Mouse (Mus musculus) embryonic facial prominence, embryonic 14.5 days (tissue): ENCODE data around the gene Mettl16. TPM values are rescaled to one million over a fixed set of nuclear protein-coding genes. Genes with fewer than 3 reads are reported as not detected.
A peak's percentile ranks its signal among the peaks of the same experiment; 100 is the strongest.

ENCODE experiments used
- ATAC-seq: fragments of 200-750 bp; cut with Nextera tagmentation; 2 replicates; pipeline ENCODE4 v1.8.0; 2017; ENCODE audit warnings: low read depth, moderate number of reproducible peaks, moderate TSS enrichment
- DNase-seq: peaks from one replicate; pipeline ENCODE4 v3.0.0-alpha.2; 2015; ENCODE audit warnings: low spot score
- H3K27ac ChIP-seq: fragments of 300-500 bp; sonication (generic); replicated peaks from 2 replicates; pipeline ENCODE4 v1.5.1; 2014; ENCODE audit warnings: low read depth, mild to moderate bottlenecking, low read length, moderate library complexity
- H3K27me3 ChIP-seq: fragments of 300-500 bp; sonication (generic); replicated peaks from 2 replicates; pipeline ENCODE4 v1.6.1; 2014; ENCODE audit warnings: low read length; ENCODE audit not compliant: control insufficient read depth, insufficient read depth
- H3K36me3 ChIP-seq: fragments of 300-500 bp; sonication (generic); 2 replicates; pipeline ENCODE4 v1.6.1; 2014; ENCODE audit warnings: low read length, mixed read lengths; ENCODE audit not compliant: control insufficient read depth, insufficient read depth
- H3K4me1 ChIP-seq: fragments of 300-500 bp; sonication (generic); 2 replicates; pipeline ENCODE4 v1.6.1; 2014; ENCODE audit warnings: antibody characterized with exemption, low read length; ENCODE audit not compliant: control insufficient read depth, insufficient read depth
- H3K4me2 ChIP-seq: fragments of 300-500 bp; sonication (generic); 2 replicates; pipeline ENCODE4 v1.6.1; 2014; ENCODE audit warnings: low read depth, mild to moderate bottlenecking, low read length, moderate library complexity, mixed read lengths
- H3K4me3 ChIP-seq: fragments of 300-500 bp; sonication (generic); 2 replicates; pipeline ENCODE4 v1.5.1; 2014; ENCODE audit warnings: low read depth, mild to moderate bottlenecking, low read length
- H3K9ac ChIP-seq: fragments of 300-500 bp; sonication (generic); 2 replicates; pipeline ENCODE4 v1.6.1; 2014; ENCODE audit warnings: low read depth, mild to moderate bottlenecking, low read length, moderate library complexity, mixed read lengths
- H3K9me3 ChIP-seq: fragments of 300-500 bp; sonication (generic); 2 replicates; pipeline ENCODE4 v1.6.1; 2016; ENCODE audit warnings: low read length; ENCODE audit not compliant: control insufficient read depth
- WGBS: fragments of 180-500 bp; shearing (Covaris S2); extraction: QIAGEN DNeasy Blood & Tissue Kit; methylation state at CpG from one replicate; pipeline ENCODE4 v1.1.7; 2014; 5-methylcytosine and 5-hydroxymethylcytosine counted together
- polyA plus RNA-seq: library from polyadenylated mRNA; unstranded; fragments of >200 nt; fragmentation: Nextera tagmentation; extraction: Ambion mirVana; gene quantifications from 2 replicates; pipeline ENCODE4 v1.2.1, GENCODE M21; 2014

Mettl16 gene
- polyA plus RNA-seq, 1 experiment from 2014 or later, result 28.4 TPM

GRCm38 (mm10) chr11:74768045-74768444 lies 2.6 kb upstream of the Mettl16 start:
- Histone ChIP-seq H3K9me3 (no peaks in the 10 kb centered on the region), H3K4me2 (no peak overlapping the region), H3K27me3 (no peaks in the 10 kb centered on the region), H3K4me3 (no peak overlapping the region), H3K4me1 (peaks cover 13% of the 10 kb centered on the region), H3K27ac (no peak overlapping the region), H3K36me3 (no peaks in the 10 kb centered on the region), H3K9ac (no peak overlapping the region)
- ATAC-seq, result no peak
- 37% methylated on average over 6 of the region's 6 CpGs for WGBS
- no peak for DNase-seq

- ATAC-seq, result no peak
- 83% methylated on average over 9 of the region's 9 CpGs for WGBS
- peaks cover 16% of the 10 kb centered on the region for H3K36me3 ChIP-seq
- H3K4me1 ChIP-seq, result peaks cover 13% of the 10 kb centered on the region
- no peaks in the 10 kb centered on the region for H3K9me3 ChIP-seq
- no peak for DNase-seq
- H3K27ac ChIP-seq, result peak overlapping the region; percentile 93
- peak overlapping the region; percentile 89 for H3K9ac ChIP-seq
- H3K27me3 ChIP-seq, result no peaks in the 10 kb centered on the region
- peak overlapping the region; percentile 82 for H3K4me2 ChIP-seq
- peak overlapping the region; percentile 78 for H3K4me3 ChIP-seq
Observed at GRCm38 (mm10) chr11:74770037-74770436, 593 bp upstream of the Mettl16 start.

GRCm38 (mm10) chr11:74771234-74771633 lies 604 bp downstream of the Mettl16 start:
- Histone ChIP-seq H3K9ac (peak overlapping the region; percentile 89), H3K27ac (peak overlapping the region; percentile 93), H3K36me3 (peaks cover 28% of the 10 kb centered on the region), H3K4me2 (peak overlapping the region; percentile 82), H3K4me3 (peak overlapping the region; percentile 78), H3K4me1 (peaks cover 13% of the 10 kb centered on the region), H3K9me3 (no peaks in the 10 kb centered on the region), H3K27me3 (no peaks in the 10 kb centered on the region)
- no peak for DNase-seq
- no peak for ATAC-seq
- WGBS, result 11% methylated on average over 8 of the region's 8 CpGs

GRCm38 (mm10) chr11:74771650-74772049 lies 1.0 kb downstream of the Mettl16 start:
- DNase-seq, result no peak
- H3K4me1 ChIP-seq, result peaks cover 13% of the 10 kb centered on the region
- peak overlapping the region; percentile 78 for H3K4me3 ChIP-seq
- WGBS, result 69% methylated on average over 4 of the region's 4 CpGs
- no peaks in the 10 kb centered on the region for H3K27me3 ChIP-seq
- no peak for ATAC-seq
- no peaks in the 10 kb centered on the region for H3K9me3 ChIP-seq
- H3K9ac ChIP-seq, result no peak overlapping the region
- peaks cover 28% of the 10 kb centered on the region for H3K36me3 ChIP-seq
- no peak overlapping the region for H3K27ac ChIP-seq
- peak overlapping the region; percentile 82 for H3K4me2 ChIP-seq

GRCm38 (mm10) chr11:74772386-74772785 lies 1.8 kb downstream of the Mettl16 start:
- H3K9me3 ChIP-seq, result no peaks in the 10 kb centered on the region
- H3K27ac ChIP-seq, result no peak overlapping the region
- no peak overlapping the region for H3K4me2 ChIP-seq
- H3K27me3 ChIP-seq, result no peaks in the 10 kb centered on the region
- peaks cover 13% of the 10 kb centered on the region for H3K4me1 ChIP-seq
- no peak overlapping the region for H3K4me3 ChIP-seq
- no peak for DNase-seq
- H3K9ac ChIP-seq, result no peak overlapping the region
- ATAC-seq, result no peak
- peaks cover 33% of the 10 kb centered on the region for H3K36me3 ChIP-seq
- WGBS, result 86% methylated on average over 2 of the region's 2 CpGs

- H3K4me2 ChIP-seq, result no peak overlapping the region
- no peaks in the 10 kb centered on the region for H3K27me3 ChIP-seq
- 94% methylated on average over 4 of the region's 4 CpGs for WGBS
- H3K9ac ChIP-seq, result no peak overlapping the region
- no peak overlapping the region for H3K4me3 ChIP-seq
- H3K4me1 ChIP-seq, result no peaks in the 10 kb centered on the region
- peaks cover 87% of the 10 kb centered on the region for H3K36me3 ChIP-seq
- ATAC-seq (no peak), DNase-seq (no peak)
- no peaks in the 10 kb centered on the region for H3K9me3 ChIP-seq
- H3K27ac ChIP-seq, result no peak overlapping the region
Observed at GRCm38 (mm10) chr11:74792874-74793273, 22.2 kb downstream of the Mettl16 start.

GRCm38 (mm10) chr11:74800658-74801057 lies 30.0 kb downstream of the Mettl16 start:
- Histone ChIP-seq H3K9ac (no peak overlapping the region), H3K4me2 (no peak overlapping the region), H3K4me3 (no peak overlapping the region), H3K27ac (no peak overlapping the region), H3K36me3 (peaks cover 78% of the 10 kb centered on the region), H3K4me1 (no peaks in the 10 kb centered on the region), H3K9me3 (no peaks in the 10 kb centered on the region), H3K27me3 (no peaks in the 10 kb centered on the region)
- ATAC-seq, result no peak
- 87% methylated on average over 4 of the region's 4 CpGs for WGBS
- DNase-seq, result peak; percentile 29

- Histone ChIP-seq H3K27me3 (no peaks in the 10 kb centered on the region), H3K4me1 (no peaks in the 10 kb centered on the region), H3K9ac (no peak overlapping the region), H3K27ac (no peak overlapping the region), H3K4me3 (no peak overlapping the region), H3K4me2 (no peak overlapping the region), H3K36me3 (peaks cover 76% of the 10 kb centered on the region), H3K9me3 (no peaks in the 10 kb centered on the region)
- ATAC-seq, result no peak
- DNase-seq, result no peak
- WGBS, result 79% methylated on average over 3 of the region's 3 CpGs
Observed at GRCm38 (mm10) chr11:74804081-74804627, 33.5 kb downstream of the Mettl16 start.

GRCm38 (mm10) chr11:74807246-74807882 lies 36.7 kb downstream of the Mettl16 start:
- 88% methylated on average over 6 of the region's 6 CpGs for WGBS
- no peaks in the 10 kb centered on the region for H3K27me3 ChIP-seq
- no peak for ATAC-seq
- H3K9ac ChIP-seq, result no peak overlapping the region
- no peak overlapping the region for H3K4me2 ChIP-seq
- no peaks in the 10 kb centered on the region for H3K4me1 ChIP-seq
- H3K9me3 ChIP-seq, result no peaks in the 10 kb centered on the region
- no peak for DNase-seq
- H3K36me3 ChIP-seq, result peaks cover 66% of the 10 kb centered on the region
- no peak overlapping the region for H3K4me3 ChIP-seq
- no peak overlapping the region for H3K27ac ChIP-seq
